Mouse (Mus musculus) kidney, adult 8-10 months (tissue): ENCODE data around the gene Cidec.

Experiments used
- DNase-seq, 2 experiments: peaks; one replicate each; pipeline ENCODE4 v3.0.0; 2022

Cidec gene

DNA sequence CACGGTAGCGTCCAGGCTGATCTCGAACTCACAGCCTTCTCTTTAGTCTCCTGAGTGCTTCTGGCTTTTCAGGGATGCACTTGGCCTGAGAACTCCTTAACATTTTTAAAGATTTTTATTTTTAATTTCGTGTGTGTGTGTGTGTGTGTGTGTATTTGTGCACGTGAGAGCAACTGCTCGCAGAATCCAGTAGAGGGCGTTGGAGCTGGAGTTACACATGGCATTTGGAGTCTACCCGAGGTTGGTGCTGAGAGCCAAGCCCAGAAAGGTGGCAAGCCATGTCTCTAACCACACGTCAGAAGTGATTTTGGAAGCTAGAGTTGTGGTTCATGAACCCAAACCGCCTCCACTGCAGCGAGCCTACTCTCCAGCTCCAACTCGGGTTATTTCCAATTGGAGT is 7.5 kb upstream of the Cidec start:
- DNase-seq: no peak

DNA sequence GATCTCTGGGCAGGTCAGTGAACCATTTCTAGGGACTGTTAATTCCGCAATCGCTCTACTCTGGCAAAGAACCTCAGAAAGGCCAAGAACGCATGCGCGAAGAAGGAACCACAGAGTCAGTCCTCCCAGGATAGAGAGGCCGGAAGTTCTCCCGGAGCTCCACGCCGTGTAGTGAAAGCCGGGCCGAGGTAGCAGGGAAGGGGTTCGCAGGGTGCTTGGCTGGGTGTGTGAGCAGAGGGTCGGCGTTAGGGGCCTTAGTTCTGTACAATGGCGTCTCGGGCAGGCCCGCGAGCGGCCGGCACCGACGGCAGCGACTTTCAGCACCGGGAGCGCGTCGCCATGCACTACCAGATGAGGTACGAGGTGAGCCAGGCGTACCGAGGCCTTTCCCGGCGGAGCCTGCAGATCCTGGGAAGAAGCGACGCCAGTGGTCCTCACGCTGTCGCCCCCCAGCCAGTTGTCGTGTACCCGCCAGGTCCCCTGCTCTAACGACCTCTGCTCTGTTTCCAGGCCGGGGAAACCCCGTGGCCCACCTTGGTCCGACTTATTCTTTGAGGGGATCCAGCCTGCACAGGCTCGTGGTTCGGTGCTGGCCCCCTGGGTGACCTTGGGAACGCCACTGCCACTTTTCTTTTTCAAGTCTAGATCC is 7.0 kb upstream of the Cidec start, which contains the start of gene Jagn1:
TSS of gene Jagn1 (plus strand) at position 128 of the 649 bp plus-strand sequence.
- DNase-seq: peak; percentile 92 to 95

DNA sequence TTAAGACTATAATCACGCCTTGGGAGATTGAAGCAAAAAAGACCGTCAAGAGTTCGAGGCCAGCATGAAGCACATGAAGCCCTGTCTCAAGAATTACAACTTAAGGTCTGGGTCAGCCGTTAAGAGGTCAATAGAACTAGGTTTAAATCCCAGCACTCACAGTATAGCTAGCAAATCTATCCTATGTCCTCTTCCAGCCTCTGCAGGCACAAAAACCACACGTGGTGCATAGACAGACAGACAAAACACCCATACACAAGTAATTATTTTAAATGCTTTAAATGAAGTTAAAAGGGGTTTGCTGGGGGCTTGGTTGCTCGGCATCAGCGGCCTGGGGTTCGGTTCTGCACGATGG is 6.5 kb upstream of the Cidec start:
- no peak for DNase-seq

DNA sequence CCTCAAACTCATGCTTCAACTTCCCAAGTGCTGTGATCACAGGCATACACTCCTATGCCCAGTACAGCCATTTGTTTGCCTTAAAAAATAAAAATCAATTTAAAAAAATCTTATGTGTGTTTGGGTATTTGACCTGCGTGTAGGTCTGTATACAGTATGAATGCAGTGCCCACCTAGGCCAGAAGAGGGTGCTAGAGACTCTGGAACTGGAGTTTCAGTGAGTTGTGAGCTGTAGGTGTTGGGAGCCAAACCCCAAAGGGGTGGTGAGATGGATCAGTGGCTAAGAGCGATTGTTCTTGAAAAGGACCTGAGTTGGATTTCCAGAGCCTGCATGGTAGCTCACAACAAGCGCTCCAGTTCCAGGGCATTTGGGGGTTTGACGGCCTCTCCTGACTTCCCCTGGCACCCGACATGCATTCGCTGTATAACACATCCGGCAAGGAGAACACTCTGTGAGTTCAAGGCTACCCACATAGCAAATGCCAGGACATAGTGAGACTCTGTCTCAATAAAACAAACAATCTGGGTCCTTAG is 5.7 kb upstream of the Cidec start:
- DNase-seq: peak; percentile 64 to 90

DNA sequence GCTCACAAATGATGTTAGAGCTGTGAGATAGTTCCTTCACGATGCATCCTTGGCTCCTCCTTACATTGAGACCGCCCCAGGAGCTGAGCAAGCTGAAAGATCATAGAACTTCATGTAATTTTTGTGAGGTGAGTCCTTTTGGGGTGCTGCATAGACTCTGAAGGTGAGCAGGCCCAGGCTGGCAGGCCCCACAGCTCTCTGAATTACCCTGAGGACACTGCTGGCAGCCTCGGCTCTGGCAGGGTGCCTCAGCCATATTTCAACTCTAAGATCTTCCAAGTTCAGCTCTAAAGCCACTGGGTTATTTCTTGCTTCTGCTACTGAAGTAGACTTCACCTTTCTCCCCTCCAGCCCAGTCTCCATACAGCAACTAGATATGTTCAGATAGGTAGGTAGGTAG is 5.1 kb upstream of the Cidec start:
- DNase-seq: no peak

DNA sequence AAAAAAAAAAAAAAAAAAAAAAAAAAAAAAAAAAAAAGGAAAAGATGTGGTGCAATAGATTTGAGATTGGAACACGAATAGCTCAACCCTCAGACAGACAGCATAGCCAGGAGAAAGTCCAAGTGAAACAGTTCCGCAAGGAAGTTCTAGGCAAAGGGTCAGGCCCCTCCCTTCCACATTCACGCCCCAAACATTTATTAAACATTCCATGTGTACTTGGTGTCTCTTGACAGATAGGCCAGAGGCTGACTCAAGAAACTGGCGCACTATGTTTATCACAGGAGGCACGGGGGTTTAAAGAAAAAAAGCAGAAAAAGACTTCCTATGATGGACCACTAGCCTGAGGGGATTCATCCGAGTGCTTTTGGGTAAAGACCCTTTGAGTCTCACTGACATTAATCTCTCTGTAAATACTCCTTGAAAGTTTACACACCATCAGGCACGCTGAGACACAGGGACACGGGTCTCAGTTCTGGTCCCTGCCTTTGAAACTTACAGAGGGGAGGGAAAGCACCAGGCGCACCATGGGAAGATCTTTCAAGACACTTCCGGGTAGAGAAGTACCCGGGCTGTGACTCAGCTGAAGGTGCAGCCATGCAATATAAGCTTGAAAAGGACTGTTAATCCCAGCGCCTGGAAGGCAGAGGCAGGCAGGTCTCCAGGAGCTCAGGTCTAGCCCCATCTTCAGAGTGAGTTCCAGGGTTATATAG is 3.3 kb upstream of the Cidec start:
- peak; percentile 15 to 28 for DNase-seq

DNA sequence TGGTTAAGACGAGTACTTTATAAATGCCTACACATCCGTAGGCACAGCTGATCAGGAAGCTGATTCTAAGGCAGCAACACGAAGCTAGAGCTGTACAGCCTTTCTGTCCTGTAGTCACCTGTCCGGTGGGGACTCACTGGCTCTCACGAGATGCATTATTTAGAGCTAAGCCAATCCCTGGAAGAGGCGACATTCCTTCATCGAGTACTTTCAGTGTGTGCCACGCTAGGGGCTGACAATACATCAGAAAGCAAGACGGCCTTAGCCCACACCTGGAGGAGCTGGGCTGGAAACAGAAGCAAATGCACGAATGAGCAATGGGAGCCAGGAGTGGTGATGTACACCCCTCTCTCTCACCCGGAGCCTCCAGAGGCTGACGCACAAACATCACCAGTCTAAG is 1.6 kb upstream of the Cidec start:
- no peak for DNase-seq

DNA sequence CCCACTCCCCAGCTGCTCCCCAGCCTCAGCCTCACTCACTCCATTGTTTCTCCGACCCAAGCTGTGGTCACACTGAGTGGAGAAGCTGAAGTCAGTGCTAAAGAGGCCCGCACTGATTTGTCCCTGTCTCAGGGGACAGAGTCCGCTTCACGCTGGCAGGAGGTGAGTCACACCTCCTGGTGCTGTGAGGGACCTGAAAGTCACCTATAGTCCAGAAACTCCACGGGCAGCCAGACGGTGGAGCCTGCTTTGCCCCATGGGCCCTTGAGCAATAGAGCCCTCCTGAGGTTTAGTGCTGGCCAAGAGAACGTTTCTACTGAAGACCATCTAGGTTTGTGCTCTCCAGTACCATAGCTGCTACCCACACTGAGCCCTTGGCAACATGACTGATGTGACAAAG is 869 bp downstream of the Cidec start:
- no peak for DNase-seq

DNA sequence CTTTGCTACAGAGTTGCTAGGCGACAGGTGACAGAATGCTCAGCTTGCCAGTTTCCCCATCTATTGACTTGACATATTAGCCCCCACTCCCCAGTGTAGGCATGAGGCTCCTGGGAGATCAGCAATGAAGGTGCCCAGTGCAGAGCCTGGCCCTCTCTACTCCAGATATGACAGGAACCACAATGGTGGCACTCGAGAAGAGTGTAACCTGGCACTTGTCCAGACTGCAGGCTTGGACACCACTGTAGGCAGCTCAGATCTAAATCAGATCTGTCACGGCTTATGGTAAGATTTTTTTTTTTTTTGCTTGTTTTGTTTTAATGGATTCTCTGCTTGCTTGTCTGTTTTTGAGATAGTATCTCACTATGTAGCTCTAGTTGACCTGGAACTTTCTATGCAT is 1.9 kb downstream of the Cidec start:
- DNase-seq: no peak

DNA sequence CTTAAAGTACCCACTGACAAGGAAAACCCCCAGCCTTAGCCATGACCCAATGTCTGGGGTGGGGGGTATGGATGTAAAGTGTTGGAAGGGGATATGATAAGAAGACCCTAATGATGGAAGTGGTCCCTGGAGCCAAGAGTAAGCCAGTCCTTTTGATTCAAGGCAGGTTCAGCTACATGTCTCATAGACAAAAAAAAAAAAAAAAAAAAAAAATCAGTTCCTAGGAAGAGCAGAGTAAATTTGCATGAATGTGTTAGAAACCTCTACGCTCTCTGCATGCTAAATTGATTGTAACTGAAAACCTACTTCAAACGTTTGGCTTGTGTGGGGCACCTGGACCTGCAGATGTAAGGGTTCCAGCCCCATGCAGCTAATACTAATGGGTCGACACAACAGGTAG is 3.8 kb downstream of the Cidec start:
- no peak for DNase-seq

DNA sequence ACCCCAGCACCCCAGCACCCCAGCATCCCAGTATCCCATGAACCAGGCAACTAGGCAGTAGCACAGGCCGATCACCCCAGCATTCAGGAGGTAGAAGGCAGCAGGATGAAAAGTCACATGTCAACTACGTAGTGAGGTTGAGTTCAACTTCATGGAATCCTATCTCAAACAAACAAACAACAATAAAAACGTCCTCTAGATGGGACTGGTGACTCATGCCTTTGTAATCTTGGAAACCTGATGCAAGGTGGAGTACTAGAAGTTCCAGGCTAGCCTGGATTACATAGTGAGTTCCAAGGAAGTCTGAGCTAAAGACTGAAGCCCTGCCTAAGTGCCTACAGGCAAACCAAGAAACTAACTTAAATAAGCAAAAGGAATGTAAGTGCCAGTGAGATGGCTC is 4.7 kb downstream of the Cidec start:
- DNase-seq: no peak

DNA sequence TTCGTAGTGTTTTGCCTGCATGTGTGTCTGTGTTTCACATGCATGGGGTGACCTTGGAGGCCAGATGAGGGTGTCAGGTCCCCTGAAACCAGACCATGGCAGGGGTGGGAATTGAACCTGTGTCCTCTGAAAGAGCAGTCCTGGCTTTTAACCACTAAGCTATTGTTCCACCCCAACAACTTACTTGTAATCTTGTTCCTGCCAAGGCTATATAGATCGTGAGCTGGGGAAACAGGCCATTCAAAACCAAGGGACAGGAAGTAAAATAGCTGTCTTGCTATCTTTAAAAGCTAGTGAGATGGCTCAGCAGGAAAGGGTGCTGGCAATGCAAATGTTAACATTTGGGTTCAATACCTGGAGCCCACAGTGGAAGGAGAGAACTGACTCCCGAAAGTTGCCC is 5.6 kb downstream of the Cidec start:
- DNase-seq: no peak

DNA sequence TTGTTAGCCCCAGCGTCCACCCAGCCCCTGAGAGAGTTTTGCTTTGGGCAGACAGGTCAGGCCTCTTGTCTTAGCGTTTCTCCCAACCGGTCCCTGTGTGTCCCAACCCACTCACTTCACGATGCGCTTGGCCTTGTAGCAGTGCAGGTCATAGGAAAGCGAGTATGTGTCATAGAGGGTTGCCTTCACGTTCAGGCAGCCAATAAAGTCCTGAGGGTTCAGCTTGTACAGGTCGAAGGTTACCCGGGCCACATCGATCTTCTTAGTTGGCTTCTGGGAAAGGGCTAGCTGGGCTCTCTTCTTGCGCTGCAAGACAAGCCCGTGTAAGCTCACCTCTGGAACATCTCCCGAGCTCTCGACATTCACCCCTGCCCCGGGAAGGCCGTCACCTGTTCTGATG is 7.6 kb downstream of the Cidec start:
- no peak for DNase-seq

DNA sequence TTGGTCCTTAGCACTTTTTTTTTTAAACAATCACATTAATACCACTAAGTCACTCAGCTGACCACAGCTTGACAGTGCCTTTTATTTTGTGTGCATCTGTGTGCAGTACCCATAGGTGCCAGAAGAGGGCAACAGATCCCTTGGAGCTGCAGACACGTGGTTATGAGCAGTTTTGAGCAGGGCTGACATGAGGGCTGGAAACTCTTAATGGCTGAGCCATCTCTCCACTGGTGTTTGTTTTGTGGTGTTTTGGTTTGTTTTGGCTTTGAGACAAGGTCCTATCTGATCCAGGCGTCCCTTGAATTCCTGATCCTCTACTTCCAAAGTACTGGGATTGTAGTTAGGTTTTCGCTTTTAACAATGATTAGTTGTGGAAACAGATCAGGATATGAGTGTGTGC is 8.2 kb downstream of the Cidec start:
- DNase-seq: peak in 1 of 2 experiments; percentile 56

DNA sequence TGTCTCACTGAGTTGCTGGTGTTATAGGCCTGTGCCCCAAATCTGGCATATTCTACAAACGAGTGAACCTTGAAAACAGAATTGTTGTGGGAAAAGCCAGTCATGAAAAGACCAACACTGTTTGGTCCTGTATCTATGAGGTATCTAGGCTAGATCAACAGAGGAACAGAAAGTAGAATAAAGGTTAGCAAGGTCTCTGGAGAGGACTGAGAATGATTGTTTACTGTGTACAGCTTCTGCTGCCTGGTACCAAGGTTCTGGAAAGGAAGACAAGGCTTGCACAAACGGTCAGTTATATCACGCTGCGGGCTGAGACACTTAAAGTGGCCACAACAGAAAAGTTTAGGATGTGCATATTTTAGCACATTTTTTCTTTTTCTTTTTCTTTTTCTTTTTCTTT is 8.9 kb downstream of the Cidec start:
- no peak for DNase-seq

DNA sequence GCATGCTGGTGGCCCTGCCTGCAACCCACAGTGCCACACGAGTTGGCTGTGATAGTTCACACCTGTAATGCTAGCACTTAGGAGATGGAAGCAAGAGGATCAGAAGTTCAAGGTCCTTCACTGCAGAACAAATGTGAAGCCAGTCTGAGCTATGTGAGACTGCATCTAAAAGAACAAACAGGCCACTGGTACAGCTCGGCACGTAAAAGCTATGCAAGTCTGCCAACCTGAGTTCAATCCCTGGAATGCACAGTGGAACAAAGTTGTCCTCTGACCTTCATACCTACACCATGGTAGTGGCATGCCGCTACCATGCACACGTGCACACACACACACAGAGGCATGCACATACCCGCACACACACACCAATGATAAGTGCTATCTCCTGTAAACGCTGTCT is 11.4 kb downstream of the Cidec start:
- DNase-seq: no peak

DNA sequence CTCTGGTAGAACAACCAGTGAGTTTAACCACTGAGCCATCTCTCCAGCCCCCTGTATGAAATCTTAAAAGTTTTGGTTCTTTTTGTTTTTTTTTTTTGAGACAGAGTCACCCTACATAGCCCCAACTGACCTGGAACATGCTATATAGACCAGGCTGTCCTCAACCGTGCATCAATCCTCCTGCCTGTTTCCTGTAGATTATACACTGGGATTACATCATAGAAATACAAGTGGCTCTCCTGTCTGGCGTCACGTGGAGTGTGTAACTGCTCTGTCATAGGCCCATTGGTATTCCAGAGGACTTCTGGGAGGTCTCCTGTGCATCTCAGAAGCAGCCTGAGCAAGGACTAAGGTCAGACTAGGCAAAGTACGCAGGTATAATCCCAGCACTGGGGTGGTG is 12.6 kb downstream of the Cidec start:
- no peak for DNase-seq

DNA sequence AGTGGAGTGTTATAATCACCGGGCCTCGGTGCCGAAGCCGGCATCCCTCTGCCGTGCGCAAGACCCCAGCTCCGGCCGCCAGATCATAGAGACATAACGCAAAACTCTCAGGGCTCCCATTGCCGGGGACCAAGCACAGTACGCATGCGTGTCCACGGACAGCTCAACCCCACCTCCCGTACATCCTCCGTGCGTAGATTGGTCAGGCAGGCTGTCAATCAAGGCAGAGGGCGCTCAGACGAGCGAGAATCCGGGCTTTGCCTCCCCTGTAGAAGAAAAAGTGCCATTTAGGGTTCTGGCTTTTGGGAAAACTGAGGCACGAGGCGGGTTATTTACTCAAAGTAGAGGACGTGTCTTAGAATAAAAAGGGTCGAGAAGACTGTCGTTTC is 16.4 kb downstream of the Cidec start, which contains the start of gene Rpusd3:
TSS of gene Rpusd3 (minus strand) at position 142 of the 389 bp plus-strand sequence.
- DNase-seq: peak; percentile 95 to 98

DNA sequence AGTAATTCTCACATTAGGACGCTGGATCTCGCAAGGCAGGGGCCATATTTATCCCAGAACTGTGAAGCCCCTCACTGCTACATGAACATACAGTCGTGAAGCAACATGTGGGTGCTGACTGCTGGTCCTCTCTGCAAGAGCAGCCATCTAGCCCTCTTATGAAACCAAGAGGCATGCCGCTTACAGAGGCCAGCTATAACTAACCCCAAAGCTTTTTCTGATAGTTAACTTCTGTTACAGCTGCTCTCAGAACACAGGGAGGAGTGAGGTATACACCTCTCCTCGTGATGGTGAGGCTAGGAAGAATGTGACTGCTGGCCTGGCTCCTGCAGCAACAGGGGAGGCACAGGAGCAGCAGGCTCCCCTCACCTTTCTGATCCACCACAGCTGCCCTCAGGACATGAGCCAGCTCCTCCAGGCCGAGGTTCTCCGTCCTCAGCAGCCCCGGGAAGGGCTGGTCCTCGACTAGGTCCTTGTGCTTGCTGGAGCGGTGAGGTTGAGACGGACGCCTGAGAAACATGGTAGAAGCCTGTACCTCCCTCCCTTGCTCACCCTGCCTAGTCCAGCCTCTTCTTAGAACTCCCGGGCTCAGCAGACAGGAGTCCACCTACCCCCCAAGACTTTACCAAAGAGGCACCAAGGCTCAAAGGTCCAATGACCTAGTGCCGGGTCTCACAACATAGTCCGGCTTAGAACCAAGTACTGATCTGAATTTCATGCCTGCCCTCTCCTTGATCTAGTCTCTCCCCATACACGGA is 16.9 kb downstream of the Cidec start:
- no peak for DNase-seq

DNA sequence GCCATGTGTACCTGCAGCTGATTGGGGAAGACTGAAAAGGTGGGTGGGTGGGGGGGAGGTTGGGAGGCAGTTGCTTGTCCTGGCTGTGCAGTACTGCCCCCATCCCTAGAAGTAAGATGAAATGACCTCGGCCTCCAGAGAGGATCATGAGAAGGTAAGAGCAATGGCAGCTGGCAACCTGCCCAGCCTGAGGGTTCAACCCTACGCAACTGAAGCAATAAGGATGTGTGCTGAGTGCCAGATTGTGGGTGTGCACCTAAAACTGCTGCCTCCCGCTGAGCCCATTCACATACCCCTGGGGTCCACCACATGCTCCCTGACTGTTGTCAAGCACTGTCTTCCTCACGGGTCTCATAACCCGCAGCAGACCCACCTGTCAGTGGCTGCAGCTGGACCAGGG is 19.1 kb downstream of the Cidec start:
- no peak for DNase-seq

DNA sequence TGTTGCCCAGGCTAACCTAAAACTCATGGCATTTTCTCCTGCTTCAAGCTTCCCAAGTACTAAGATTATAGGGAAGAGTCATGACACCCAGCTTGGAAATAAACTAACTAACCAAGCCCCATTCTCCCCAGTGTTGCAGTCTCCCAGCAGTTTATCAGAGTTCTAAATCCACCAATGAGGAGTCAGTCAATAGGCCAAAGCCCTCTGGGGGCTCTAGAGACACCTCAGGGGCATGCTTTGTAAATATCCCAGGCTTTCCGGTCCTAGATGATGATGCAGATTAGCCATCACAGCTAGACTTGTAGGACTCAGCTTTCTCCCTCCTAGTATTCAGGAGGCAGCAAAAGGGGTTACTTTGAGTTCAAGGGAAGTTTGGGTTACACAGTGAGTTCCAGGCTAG is 25.6 kb downstream of the Cidec start:
- no peak for DNase-seq

DNA sequence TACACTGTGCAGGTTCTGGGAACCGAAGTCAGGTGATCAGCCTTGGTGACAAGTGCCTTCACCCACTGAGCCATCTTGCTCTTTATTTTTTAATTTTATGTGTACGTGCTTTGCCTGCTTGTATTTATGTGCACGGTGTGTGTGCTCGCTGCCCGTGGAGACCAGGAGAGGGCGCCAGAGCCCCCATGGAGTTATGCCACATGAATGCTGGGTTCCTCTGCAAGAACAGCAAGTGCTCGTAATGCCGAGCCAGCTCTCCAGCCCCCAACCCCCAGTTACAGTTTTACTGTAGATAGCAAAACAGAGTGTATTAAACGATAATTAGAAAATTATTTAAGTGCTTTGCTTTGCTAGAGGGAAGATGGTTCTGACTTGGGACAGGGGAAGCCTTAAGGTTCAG is 28.9 kb downstream of the Cidec start:
- DNase-seq: no peak

DNA sequence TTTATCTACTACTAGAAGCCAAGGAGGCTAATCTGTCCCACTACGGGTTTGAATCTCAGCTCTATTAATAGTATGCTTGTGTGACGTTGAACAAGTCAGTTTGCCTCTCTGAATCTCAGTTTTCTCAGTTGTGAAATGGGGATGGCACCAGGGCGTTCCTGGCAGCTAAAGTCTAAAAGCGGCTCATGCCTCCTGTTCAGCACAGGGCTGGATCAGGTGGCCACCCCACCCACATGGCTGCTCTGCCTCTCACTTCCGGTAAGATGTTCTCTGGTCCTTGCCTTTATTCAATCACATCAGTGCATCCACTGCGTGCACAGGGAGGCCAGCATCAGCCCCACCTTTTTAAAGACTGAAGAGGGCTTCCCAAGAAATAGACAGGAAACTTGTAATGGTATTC is 30.1 kb downstream of the Cidec start:
- DNase-seq: no peak
